Mouse (Mus musculus) embryonic facial prominence, embryonic 13.5 days (tissue): ENCODE results near the gene Tbc1d1. TPM values are rescaled to one million over a fixed set of nuclear protein-coding genes. Genes with fewer than 3 reads are reported as not detected.
"Not testable (repeated sequence)": the region's sequence is repeated elsewhere in the genome, so short reads cannot be mapped to it uniquely, and the experiment has no call there.

Experiments used
- ATAC-seq: fragments of 200-750 bp; cut with Nextera tagmentation; 2 replicates; pipeline ENCODE4 v1.8.0; 2017; ENCODE audit warnings: low read depth; ENCODE audit not compliant: insufficient number of reproducible peaks, insufficient read depth, low FRiP score, low TSS enrichment
- H3K27ac ChIP-seq: fragments of 300-500 bp; sonication (generic); 2 replicates; pipeline ENCODE4 v1.5.1; 2015; ENCODE audit warnings: moderate library complexity, mild to moderate bottlenecking, inconsistent platforms
- H3K27me3 ChIP-seq: fragments of 300-500 bp; sonication (generic); 2 replicates; pipeline ENCODE4 v1.6.1; 2015; ENCODE audit warnings: mild to moderate bottlenecking, inconsistent platforms
- H3K36me3 ChIP-seq: fragments of 300-500 bp; sonication (generic); 2 replicates; pipeline ENCODE4 v1.6.1; 2015; ENCODE audit warnings: mild to moderate bottlenecking, inconsistent platforms
- H3K4me1 ChIP-seq: fragments of 300-500 bp; sonication (generic); 2 replicates; pipeline ENCODE4 v1.6.1; 2015; ENCODE audit warnings: inconsistent platforms
- H3K4me2 ChIP-seq: fragments of 300-500 bp; sonication (generic); 2 replicates; pipeline ENCODE4 v1.6.1; 2015; ENCODE audit warnings: moderate library complexity, mild to moderate bottlenecking, inconsistent platforms
- H3K4me3 ChIP-seq: fragments of 300-500 bp; sonication (generic); 2 replicates; pipeline ENCODE4 v1.5.1; 2015; ENCODE audit warnings: mild to moderate bottlenecking, inconsistent platforms
- H3K9ac ChIP-seq: fragments of 300-500 bp; sonication (generic); 2 replicates; pipeline ENCODE4 v1.6.1; 2015; ENCODE audit warnings: mild to moderate bottlenecking, inconsistent platforms
- H3K9me3 ChIP-seq: fragments of 300-500 bp; sonication (generic); 2 replicates; pipeline ENCODE4 v1.6.1; 2016; ENCODE audit warnings: inconsistent platforms
- WGBS: fragments of 180-500 bp; shearing (Covaris S2); methylation state at CpG from one replicate; pipeline ENCODE4 v1.1.7; 2015; ENCODE audit warnings: mixed read lengths; 5-methylcytosine and 5-hydroxymethylcytosine counted together
- polyA plus RNA-seq: library from polyadenylated mRNA; unstranded; fragments of >200 nt; fragmentation: Nextera tagmentation; extraction: Ambion mirVana; gene quantifications from 2 replicates; pipeline ENCODE4 v1.2.1, GENCODE M21; 2015

Tbc1d1 gene
- polyA plus RNA-seq, 1 experiment from 2014 or later: 21.6 TPM

GRCm38 (mm10) chr5:64326427-64327181, 170.5 kb downstream of the Tbc1d1 start:
- Histone ChIP-seq H3K36me3 (peaks cover 30% of the 10 kb centered on the region), H3K4me3 (no peak overlapping the region), H3K27ac (0 out of 2 replicates have a peak overlapping the region, but pooled peaks have one; percentile 16), H3K4me1 (peaks cover 33% of the 10 kb centered on the region), H3K27me3 (no peaks in the 10 kb centered on the region), H3K4me2 (no peak overlapping the region), H3K9ac (no peak overlapping the region), H3K9me3 (no peaks in the 10 kb centered on the region)
- ATAC-seq: no peak
- WGBS: 63% methylated on average over 7 of the region's 7 CpGs

- H3K9ac ChIP-seq: no peak overlapping the region
- H3K4me2 ChIP-seq: no peak overlapping the region
- no peak overlapping the region for H3K27ac ChIP-seq
- H3K4me3 ChIP-seq: no peak overlapping the region
- peaks cover 30% of the 10 kb centered on the region for H3K36me3 ChIP-seq
- peaks cover 30% of the 10 kb centered on the region for H3K4me1 ChIP-seq
- ATAC-seq: no peak
- no peaks in the 10 kb centered on the region for H3K9me3 ChIP-seq
- 63% methylated on average over 7 of the region's 7 CpGs for WGBS
- no peaks in the 10 kb centered on the region for H3K27me3 ChIP-seq
These were observed 171.3 kb downstream of the Tbc1d1 start for GRCm38 (mm10) chr5:64327212-64327902.

GRCm38 (mm10) chr5:64336767-64337408, 180.8 kb downstream of the Tbc1d1 start:
- no peak overlapping the region for H3K4me2 ChIP-seq
- H3K27me3 ChIP-seq: no peaks in the 10 kb centered on the region
- no peak overlapping the region for H3K4me3 ChIP-seq
- H3K9ac ChIP-seq: 0 out of 2 replicates have a peak overlapping the region, but pooled peaks have one; percentile 44
- 31% methylated on average over 7 of the region's 7 CpGs for WGBS
- peaks cover 27% of the 10 kb centered on the region for H3K36me3 ChIP-seq
- no peak for ATAC-seq
- H3K27ac ChIP-seq: peak overlapping the region; percentile 66
- peaks cover 9% of the 10 kb centered on the region for H3K4me1 ChIP-seq
- H3K9me3 ChIP-seq: no peaks in the 10 kb centered on the region

DNA sequence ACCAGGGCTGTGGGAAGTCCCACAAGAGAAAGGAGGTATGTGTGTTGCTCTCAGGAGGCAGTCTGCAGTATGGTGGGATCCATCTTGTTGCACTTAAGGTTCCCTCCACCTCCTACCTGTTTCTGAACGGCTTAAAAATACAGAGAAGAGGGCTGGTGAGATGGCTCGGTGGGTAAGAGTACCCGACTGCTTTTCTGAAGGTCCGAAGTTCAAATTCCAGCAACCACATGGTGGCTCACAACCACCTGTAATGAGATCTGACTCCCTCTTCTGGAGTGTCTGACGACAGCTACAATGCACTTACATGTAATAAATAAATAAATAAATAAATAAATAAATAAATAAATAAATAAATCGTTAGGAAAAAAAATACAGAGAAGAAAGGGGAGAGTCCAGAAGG, 182.7 kb downstream of the Tbc1d1 start:
- not testable (repeated sequence) for H3K4me1 ChIP-seq, H3K4me3 ChIP-seq, H3K9ac ChIP-seq, H3K27me3 ChIP-seq, H3K9me3 ChIP-seq, ATAC-seq, H3K27ac ChIP-seq, H3K4me2 ChIP-seq
- 81% methylated on average over 6 of the region's 6 CpGs for WGBS
- H3K36me3 ChIP-seq: peaks cover 18% of the 10 kb centered on the region

DNA sequence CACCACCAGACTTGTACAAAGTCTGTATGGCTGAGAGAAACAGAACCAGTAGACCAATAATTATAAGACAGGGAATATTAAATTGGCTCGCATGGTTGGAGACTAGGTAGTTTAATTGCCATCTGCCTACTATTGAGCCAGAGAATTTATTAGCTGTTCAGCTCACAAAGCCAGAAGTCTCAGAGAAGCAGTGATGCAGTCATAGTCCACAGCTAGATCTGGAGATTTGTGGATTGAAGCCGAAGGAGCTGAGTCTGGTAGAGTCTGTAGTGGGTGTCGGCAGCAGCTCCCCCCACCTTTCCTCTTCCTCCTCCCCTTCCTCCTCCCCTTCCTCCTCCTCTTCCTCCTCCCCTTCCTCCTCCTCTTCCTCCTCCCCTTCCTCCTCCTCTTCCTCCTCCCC, 184.3 kb downstream of the Tbc1d1 start:
- Histone ChIP-seq H3K27me3 (no peaks in the 10 kb centered on the region), H3K9me3 (no peaks in the 10 kb centered on the region), H3K9ac (no peak overlapping the region), H3K4me2 (no peak overlapping the region), H3K4me3 (no peak overlapping the region), H3K27ac (no peak overlapping the region), H3K4me1 (peaks cover 9% of the 10 kb centered on the region), H3K36me3 (peaks cover 6% of the 10 kb centered on the region)
- ATAC-seq: no peak
- 90% methylated on average over 3 of the region's 3 CpGs for WGBS

DNA sequence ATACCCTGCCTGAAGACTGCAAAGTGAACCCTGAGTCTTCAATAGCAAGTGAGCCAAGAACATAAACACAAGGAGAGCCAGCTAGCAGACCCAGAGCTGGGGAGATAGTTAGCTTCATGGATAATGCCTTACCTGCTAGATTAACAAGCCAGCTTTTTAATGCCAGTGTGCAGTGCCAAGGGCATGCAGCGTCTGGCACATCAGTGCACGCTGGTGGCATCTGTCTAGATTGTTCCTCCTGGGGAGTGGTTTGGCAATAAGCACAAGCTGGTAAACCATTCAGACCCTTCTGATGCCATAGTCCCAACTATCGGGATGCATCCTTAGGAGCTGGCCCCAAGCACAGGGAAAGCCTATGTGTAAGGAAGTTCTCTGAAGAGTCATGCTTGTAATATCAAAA, 185.6 kb downstream of the Tbc1d1 start:
- no peaks in the 10 kb centered on the region for H3K27me3 ChIP-seq

GRCm38 (mm10) chr5:64342138-64342537, 186.0 kb downstream of the Tbc1d1 start:
- H3K27ac ChIP-seq: no peak overlapping the region
- no peak for ATAC-seq

More for the DNA sequence above, 185.6 kb downstream of the Tbc1d1 start:
- no peaks in the 10 kb centered on the region for H3K9me3 ChIP-seq
- peaks cover 10% of the 10 kb centered on the region; the same call in 1 of the 2 replicates for H3K36me3 ChIP-seq
- ATAC-seq: no peak
- 91% methylated on average over 3 of the region's 3 CpGs for WGBS
- peaks cover 11% of the 10 kb centered on the region for H3K4me1 ChIP-seq
- H3K4me2 ChIP-seq: no peak overlapping the region
- H3K27ac ChIP-seq: no peak overlapping the region
- no peak overlapping the region for H3K4me3 ChIP-seq
- H3K9ac ChIP-seq: no peak overlapping the region

DNA sequence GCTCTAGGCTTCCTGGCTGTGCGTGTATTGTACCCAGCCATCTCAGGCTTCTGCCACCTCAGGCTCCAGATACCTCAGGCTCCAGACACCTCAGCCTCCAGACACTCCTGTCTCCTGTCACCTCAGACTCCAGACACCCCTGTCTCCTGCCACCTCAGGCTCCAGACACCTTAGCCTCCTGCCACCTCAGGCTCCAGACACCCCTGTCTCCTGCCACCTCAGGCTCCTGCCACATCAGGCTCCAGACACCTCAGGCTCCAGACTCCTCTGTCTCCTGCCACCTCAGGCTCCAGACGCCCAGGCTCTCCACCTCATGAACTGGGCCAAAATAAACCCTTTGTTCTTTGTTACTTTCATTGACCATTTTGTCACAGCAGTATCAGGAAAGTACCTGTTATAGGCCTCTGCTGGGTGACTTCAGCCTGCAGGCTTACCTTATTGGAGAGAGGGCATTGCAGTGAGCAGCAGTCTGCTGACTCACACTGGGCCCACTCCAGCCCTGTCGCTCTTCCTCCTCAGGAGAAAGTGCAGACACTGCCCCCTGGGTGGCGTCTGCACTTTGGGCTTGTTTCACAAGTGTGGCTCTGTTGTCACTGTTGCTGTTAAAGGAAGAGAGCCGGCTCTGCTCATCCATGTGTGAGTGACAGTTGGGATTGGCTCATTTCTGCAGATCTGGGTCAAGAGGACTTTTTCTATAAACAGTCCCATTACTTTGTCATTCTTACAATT, 188.0 kb downstream of the Tbc1d1 start:
- no peak overlapping the region for H3K4me3 ChIP-seq
- ATAC-seq: no peak
- WGBS: 49% methylated on average over 5 of the region's 5 CpGs
- H3K4me2 ChIP-seq: no peak overlapping the region
- H3K4me1 ChIP-seq: 0 out of 2 replicates have a peak, but pooled peaks cover 5% of the 10 kb centered on the region
- H3K27ac ChIP-seq: no peak overlapping the region
- H3K9me3 ChIP-seq: no peaks in the 10 kb centered on the region
- H3K27me3 ChIP-seq: no peaks in the 10 kb centered on the region
- peaks cover 19% of the 10 kb centered on the region for H3K36me3 ChIP-seq
- no peak overlapping the region for H3K9ac ChIP-seq

More at GRCm38 (mm10) chr5:64342138-64342537, 186.0 kb downstream of the Tbc1d1 start:
- Histone ChIP-seq H3K9me3 (no peaks in the 10 kb centered on the region), H3K36me3 (peaks cover 11% of the 10 kb centered on the region; the same call in 1 of the 2 replicates), H3K9ac (no peak overlapping the region), H3K27me3 (no peaks in the 10 kb centered on the region), H3K4me1 (peaks cover 6% of the 10 kb centered on the region), H3K4me2 (no peak overlapping the region), H3K4me3 (no peak overlapping the region)
- 83% methylated on average over 10 of the region's 10 CpGs for WGBS

GRCm38 (mm10) chr5:64345181-64345735, 189.2 kb downstream of the Tbc1d1 start:
- Histone ChIP-seq H3K4me3 (no peak overlapping the region), H3K9ac (no peak overlapping the region), H3K36me3 (peaks cover 27% of the 10 kb centered on the region), H3K27me3 (no peaks in the 10 kb centered on the region), H3K27ac (no peak overlapping the region), H3K9me3 (no peaks in the 10 kb centered on the region), H3K4me2 (no peak overlapping the region), H3K4me1 (0 out of 2 replicates have a peak, but pooled peaks cover 5% of the 10 kb centered on the region)
- no peak for ATAC-seq
- WGBS: 56% methylated on average over 16 of the region's 16 CpGs

- Histone ChIP-seq H3K4me3 (no peak overlapping the region), H3K4me2 (no peak overlapping the region), H3K4me1 (0 out of 2 replicates have a peak, but pooled peaks cover 5% of the 10 kb centered on the region), H3K27ac (no peak overlapping the region), H3K36me3 (peaks cover 29% of the 10 kb centered on the region), H3K27me3 (no peaks in the 10 kb centered on the region), H3K9ac (no peak overlapping the region), H3K9me3 (no peaks in the 10 kb centered on the region)
- ATAC-seq: no peak
- 69% methylated on average over 7 of the region's 7 CpGs for WGBS
These were observed 189.7 kb downstream of the Tbc1d1 start for GRCm38 (mm10) chr5:64345761-64346160.
